Mouse (Mus musculus) WW6 (cell line): ENCODE measurements around the gene Cox5b.

Source experiments
- DNase-seq: peaks from one replicate; pipeline ENCODE4 v3.0.0-alpha.2; 2013; ENCODE audit warnings: low read depth, low spot score

Cox5b gene

GRCm38 (mm10) chr1:36683810-36684467 is 7.3 kb upstream of the Cox5b start:
- peak; percentile 52 for DNase-seq

GRCm38 (mm10) chr1:36690671-36691235 is 496 bp upstream of the Cox5b start:
- no peak for DNase-seq

DNA sequence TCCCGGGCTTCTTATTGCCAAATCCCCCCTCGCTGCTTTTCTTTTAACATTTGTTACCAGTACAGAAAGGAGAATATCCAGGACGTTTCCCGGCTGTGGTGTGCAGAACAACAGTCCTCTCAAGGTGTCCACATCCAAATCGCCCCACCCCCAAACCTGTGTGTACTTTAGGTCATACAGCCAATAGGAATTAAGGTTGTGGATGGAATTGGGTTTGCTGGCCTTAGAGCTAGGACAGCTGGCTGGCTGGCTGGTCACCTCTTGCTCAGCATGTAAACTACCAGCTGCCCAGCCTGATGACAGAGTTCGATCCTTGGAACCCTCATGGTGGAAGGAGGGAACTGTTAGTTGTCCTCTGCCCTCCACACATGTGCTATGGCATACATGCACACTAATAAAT is 3.6 kb downstream of the Cox5b start:
- DNase-seq: no peak

DNA sequence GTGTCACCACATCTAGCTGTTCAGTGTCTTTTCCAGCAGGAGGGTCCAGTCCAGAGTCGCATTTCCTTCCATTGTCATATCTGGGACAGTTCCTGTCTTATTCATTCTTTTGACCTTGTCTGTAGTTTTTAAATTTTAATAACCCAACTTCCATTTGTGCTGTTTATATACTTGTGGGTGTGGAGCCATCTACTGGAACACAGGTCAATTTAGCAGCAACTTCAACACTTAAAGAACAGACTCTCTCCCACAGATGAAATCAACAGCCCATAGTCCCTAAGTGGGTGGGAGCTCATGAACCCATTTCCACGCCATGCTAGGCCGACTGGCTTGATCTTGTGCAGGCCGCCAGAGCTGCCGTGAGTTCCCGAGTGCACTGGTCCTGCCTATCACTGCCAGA is 5.2 kb downstream of the Cox5b start:
- no peak for DNase-seq

- DNase-seq: no peak
These were observed 5.8 kb downstream of the Cox5b start for GRCm38 (mm10) chr1:36697030-36697429.

- DNase-seq: no peak
These were observed 15.9 kb downstream of the Cox5b start for GRCm38 (mm10) chr1:36707166-36707565.

DNA sequence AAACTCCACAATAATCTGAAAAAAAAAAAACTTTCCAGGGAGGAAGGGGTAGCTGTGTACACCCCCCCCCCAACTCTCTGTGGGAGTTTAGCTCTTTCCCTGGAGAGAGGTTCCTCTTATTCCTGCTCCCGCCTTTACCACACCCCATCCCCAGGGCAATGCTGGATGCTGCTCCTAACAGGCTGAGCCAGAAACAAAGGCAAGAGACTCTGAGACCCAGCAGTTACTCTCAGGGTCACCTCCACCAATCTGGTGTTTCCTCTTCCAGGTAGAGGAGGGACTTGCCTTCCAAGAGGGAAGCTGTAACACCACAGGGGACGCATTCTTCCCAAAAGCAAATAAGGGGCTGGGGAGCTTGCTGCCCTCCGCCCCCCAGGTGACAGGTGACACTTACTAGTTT is 16.5 kb downstream of the Cox5b start:
- no peak for DNase-seq

DNA sequence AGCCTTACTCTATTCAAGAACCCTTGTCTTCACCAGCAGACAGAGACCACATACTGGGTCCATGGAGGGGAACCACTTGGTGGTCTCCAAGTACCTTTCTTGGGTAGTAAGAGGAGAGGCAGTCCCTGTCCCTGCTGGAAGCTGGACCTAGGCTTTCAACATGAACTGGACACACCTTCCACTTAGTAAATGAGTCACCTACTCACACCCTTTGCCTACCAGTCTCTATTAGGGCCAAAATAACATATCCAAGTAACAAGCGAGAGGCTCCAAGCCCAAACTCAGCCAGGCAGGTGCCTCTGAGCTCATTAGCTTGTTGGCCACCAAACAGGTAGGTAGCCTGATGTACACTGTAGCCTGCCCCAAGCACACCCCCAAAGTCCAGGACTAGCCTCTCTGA is 17.4 kb downstream of the Cox5b start:
- DNase-seq: no peak

DNA sequence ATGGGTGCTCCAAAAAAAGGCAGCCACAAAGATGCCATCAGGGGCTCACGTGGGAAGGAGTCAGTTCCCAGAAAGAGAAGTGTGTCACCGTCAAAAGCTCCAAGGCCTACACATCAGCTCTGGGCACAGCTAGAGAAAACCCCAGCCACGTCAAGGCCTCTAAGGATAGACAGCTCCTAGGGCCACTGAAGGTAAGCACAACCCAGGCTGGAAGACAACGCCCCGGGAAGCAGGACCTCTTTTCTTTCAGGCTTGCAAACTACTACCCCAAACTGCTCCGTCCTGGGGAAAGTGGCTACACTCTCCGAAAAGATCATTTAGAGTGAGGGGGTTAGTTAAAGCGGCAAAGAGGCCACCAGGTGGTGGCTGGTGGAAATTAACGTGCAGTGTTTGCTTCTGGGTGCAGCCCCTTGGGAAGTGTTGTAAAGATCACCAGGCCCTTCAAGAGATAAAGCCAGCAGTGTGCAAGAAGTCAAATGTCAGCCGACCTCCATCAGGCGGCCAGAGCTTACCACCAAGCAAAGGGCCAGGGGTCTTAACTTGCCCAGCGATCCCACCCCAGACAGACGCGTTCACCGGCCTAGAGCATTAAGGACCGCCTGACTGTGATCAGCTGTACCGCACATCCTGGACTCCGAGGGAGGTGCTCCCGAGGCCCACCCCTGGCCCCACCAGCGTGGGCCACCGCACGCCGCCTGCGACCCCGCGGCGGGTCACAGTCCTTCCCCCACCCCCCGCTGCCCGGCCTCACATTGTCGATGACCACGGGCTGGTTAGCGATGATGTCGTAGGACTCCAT is 18.0 kb downstream of the Cox5b start:
- no peak for DNase-seq

DNA sequence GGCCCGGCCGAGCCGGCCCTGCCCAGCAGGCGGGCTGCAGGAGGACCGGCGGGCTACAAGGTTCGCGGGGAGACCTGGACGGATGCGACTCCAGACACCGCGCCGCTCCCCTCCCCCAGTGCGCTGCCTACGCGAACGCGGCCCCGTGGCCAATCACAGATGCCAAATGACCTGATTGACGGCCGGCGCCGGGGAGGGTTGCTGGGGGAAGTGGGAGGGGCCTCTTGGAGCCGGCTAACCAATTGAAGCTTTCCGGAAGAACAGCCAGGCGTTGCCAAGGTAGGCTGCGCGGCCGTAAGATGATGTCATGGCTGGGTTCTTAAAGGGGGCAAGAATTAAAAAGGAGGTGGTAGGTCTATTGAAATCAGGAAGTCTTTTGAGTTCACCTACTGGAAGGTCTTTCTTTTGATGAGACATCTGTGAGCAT is 18.6 kb downstream of the Cox5b start, which contains the start of gene 4933424G06Rik:
TSS of gene 4933424G06Rik (plus strand) at position 296 of the 427 bp plus-strand sequence.
- DNase-seq: peak; percentile 93

GRCm38 (mm10) chr1:36711104-36711503 is 19.9 kb downstream of the Cox5b start:
- no peak for DNase-seq

DNA sequence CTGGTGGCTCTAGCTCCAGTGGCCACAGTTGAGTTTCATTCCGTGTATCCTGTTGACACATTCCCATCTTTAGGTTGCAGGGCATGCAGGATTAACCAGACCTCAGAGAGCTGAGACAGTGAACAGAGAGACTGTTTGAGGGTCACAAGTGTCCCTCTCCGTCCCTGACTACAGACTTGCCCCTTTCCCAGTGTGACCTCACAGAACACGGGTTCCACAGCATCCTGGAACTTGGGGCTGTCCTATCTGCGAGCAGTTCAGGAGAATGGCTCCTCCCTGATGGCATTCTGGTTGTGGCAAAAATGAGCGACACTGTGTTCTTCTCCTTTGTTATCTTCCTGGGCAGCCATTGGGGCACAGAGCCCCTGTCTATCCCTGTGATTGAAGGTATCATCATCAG is 23.1 kb downstream of the Cox5b start, which contains the start of gene Actr1b:
TSS of gene Actr1b (minus strand) at position 112 of the 400 bp plus-strand sequence.
- DNase-seq: no peak

DNA sequence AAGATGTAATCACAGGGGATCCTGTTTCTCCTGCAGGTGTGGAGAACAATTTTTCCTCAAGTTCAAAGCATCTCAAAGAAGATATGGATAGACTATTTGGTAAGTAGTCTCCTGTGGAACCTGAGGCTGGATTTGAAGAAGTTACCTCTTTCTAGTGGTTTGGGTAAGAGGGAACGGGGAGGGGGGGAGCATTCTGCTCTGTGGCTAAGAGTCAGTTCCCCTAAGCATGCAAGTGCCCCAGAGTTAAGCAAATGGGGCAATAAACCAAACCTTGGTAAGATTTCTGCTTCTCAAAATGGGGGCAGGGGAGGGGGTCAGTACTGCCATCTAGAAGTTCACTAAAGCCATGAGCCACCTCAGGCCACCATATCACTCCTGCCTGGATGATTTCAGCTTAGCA is 27.5 kb downstream of the Cox5b start:
- no peak for DNase-seq

DNA sequence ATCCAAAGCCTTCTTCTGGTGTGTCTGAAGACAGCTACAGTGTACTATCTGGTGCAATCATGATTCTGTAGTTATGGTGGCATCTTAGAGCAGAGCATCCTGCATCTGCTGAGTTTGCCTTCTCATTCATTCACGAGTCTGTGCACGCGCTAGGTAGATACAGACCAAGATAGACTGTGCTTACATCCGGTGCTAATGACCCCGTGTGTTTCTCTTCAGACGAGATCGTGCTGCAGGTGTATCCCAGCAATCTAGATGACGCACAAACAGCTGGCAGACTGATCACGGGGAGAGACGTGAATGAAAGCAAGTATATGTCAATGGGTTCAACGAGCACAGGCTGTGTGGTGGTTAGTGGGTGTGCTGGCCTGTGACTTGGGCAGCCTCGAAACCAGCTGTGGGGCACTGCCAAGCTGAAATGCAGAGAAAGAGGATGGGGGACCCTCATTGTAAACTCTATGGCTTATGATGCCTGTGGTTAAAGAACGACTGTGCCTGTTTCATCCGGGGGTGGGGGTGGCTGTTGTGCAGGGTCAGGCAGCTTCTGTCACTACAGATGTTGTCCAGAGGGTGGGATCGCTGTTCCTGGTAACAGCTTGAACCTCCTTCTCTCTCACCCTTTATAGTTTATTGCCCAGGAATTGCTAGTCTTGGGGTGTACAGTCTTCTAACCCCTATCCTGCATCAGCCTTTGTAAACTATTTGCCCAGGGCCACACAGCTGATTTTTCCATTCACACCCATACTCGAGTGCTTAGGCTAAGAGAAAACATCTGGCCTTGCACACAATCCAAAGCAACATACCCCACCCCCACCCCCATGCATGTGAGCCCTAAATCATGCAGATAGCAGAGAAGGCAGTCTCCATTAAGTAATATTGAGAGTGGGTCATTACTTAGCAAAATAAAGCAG is 32.2 kb downstream of the Cox5b start:
- DNase-seq: no peak

DNA sequence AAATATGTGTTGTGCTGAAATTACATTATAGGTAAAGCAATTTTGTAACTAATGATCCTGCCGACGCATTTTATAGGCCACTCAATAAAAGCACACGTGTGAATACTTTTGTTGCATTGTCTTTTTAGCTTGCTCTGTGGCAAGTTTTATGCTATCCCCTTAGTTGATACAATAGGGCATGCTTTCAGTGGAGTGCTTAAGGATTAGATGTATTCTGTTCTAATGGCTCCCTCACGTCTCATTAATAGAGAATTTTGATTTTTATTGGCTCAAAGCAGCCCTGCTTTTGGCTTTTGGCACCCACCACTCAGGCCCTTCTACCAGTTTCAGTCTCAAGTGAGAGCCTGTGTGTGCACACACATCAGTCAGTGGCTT is 32.8 kb downstream of the Cox5b start:
- DNase-seq: no peak

DNA sequence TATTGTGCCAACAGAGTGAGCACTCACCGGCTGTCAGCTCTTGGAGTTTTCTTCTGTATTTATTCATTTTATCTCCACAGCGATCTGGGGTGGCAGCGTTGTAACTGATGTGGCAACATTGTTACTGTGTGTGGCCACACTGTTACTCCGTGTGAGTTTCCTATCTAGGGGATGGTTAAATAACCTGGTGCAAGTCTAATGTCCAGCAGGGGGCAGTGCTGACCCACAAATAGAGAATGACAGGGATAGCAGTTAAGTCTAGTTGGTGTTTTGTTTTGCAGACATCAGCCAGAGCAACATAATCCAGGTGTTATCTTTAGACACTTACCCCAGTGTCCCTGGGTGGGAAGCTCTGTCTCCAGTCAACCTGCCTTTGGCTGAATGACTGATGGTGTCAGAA is 46.1 kb downstream of the Cox5b start:
- peak; percentile 49 for DNase-seq

DNA sequence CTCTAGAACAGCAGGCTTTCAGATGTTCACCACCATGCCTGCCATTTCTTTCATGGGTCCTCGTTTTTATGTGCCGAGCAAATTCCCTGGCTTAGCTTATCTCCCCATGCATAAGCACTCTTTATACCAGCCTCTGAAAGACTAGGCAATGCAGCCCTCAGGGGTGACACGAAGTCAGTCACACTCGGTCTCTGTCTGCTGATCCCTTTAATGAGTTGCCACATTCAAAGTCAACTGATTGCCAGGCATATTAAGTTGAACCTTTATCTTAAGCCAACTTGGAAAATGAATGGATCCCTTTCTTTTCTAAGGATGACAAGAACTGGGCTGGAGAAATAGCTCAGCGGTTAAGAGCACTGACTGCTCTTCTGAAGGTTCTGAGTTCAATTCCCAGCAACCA is 48.0 kb downstream of the Cox5b start:
- DNase-seq: no peak

- no peak for DNase-seq
These were observed 51.8 kb downstream of the Cox5b start for GRCm38 (mm10) chr1:36743046-36743445.
